Mouse (Mus musculus) skeletal muscle tissue, adult 2 months (tissue): ENCODE data around the gene Kcnrg.
A peak's percentile ranks its signal among the peaks of the same experiment; 100 is the strongest.
"Not testable (repeated sequence)": the region's sequence is repeated elsewhere in the genome, so short reads cannot be mapped to it uniquely, and the experiment has no call there.

Experiments
- DNase-seq: peaks from one replicate; pipeline ENCODE4 v3.0.0-alpha.2; 2012; ENCODE audit warnings: low read depth, low spot score

The Kcnrg gene

DNA sequence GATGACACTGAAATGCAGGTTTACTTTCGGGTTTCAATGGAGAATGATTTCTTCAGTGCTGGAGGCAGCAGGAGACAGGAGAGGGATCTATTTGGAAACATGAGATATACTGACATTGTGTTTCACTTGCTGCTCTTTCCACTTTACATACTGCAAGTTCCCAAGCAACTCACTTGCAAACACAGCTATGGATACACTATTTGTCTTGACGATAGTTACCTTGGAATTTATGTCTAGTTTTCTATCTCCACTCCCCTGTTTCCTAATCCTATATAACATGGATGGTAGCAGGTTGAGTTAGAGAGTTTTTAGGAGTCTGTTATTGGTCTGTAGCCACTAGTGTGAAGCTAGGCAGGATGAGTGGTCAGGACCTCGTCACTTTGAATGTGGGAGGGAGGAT, at the start of gene Kcnrg:
Gene Kcnrg (plus strand): TSS at position 301 of the 400 bp plus-strand sequence.
- DNase-seq = no peak

DNA sequence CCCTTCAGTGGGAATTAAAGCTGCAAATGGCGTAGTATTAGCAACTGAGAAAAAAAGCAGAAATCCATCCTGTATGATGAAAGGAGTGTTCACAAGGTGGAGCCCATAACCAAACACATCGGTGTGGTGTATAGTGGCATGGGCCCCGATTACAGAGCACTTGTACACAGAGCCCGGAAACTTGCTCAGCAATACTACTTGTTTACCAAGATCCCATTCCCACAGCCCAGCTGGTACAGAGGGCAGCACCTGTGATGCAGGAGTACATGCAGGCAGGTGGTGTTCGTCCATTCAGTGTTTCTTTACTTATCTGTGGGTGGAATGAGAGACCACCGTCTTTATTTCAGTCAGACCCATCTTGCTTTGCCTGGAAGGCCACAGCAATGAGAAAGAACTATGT, 48.4 kb upstream of the Kcnrg start:
- DNase-seq = no peak

DNA sequence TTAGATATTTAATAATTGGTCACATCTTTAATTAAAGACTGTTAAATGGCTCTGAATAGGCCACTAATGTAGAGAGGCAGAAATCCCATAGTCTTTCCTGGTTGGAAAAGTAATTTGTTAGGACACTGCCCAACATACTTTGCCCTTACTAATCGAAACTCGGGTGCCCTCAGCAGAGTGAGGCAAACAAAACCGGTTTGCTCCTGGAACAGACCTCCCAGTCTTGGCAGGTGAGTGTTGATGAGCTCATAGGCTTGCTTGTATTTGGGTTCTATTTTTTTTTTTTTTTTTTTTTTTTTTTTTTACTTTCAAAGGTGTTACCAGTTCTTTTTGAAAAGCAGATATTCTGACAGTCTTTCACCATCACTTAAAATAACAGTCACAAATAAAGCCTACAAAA, 47.4 kb upstream of the Kcnrg start:
- DNase-seq = no peak

DNA sequence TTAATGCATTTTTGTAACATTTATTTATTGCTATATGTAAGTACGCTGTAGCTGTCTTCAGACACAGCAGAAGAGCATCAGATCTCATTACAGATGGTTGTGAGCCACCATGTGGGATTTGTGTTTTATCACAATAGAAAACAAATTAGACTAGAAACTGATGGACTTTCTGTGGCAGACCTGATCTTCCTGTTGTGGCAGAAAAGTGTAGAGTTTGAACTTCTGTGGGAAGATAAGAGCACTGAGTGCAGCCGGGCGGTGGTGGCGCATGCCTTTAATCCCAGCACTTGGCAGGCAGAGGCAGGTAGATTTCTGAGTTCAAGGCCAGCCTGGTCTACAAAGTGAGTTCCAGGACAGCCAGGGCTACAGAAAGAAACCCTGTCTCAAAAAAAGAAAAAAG, 41.0 kb upstream of the Kcnrg start:
- DNase-seq = not testable (repeated sequence)

DNA sequence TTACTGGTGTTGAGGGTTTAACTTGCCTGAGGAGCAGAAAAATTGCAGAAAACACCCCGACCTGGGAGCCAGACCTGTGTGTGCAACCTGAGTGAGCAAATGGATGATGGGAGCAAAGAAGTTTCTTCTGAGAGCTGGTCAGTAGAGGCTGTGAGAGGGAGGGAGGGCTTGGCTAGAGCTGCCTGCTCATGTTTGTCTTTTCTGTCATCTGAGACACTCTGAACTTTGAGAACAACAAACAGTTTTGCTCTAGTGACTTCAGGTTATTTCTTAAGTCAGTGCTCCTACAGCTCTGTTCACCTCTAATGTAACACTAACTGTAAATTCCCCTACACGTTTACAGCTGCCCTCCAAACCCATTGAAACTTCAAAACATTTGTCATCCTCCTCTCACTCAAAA, 37.9 kb upstream of the Kcnrg start:
- no peak for DNase-seq

DNA sequence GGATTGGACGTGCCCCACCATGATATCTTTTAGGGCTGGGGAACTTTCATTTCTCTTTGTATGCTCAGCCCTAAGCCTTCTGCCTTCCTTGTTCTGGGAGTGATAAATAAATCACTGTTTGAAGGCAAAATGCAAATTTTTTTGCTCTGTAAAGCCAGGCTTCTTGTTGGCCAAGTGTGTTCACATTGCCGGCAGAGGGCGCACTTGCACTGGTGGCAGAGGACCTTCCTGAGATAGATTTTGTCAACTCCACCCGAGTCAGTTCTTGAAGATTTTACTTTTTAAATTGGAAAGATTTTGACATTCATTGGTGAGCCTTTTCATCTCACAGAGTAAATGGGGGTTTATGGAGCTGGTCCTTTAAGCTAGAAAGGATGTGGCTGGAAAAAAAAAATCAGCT, 35.9 kb upstream of the Kcnrg start:
- DNase-seq = peak; percentile 77

DNA sequence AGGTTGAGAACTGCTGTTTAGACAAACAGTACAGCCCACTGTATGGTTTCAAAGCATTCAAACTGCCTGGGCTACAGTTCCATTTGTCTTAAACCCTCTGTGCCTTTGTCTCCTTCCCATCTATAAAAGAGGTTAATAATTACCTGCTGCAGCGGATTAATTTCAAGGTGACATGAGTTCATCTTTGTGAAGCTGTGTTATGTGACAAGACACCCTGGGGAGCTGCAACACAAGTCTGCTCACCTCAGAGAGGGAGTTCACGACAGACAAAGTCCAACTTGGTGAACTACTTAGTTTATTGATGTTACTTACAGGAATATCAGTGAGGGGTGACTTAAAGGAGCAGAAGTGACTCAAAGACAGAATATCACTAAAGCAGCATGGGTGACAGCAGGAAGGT, 35.1 kb upstream of the Kcnrg start:
- DNase-seq = no peak

DNA sequence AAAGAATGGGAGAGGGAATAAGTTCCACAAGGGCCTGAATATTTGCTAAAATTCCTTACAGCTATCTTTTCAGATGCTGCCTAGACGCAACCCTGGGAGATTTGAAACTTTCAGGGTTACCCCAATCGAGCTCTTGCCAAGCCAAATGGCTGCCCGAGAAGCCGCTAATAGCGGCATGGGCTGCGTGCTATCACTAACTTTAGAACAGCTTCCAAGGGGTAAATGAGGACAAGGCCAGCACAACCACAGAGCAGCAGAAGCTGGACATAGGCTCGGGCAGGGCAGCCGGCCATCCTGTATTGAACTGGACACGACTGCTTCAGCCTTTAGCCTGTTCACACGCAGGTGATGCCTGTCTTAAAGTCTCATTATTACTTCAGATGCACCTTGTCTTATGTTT, 32.2 kb upstream of the Kcnrg start:
- peak; percentile 81 for DNase-seq

DNA sequence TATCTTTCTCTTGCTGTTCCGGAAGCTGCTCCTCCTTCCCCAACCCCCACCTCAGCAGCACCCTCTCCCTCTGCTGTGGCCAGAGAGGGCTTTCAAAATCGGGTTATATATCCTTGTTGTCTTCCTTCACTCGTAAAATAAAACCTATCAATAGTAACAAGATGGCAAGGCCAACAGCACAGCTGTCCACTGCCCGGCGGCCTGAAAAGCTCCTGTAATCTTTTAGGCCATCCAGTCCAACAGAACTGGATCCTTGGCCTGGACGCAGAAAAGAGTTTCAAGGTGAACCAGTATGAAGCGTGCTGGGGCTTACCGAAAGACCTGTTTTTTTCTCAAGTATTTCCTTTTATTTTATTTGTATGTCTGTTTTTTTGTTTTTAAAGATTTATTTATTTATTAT, 31.3 kb upstream of the Kcnrg start:
- peak; percentile 78 for DNase-seq

DNA sequence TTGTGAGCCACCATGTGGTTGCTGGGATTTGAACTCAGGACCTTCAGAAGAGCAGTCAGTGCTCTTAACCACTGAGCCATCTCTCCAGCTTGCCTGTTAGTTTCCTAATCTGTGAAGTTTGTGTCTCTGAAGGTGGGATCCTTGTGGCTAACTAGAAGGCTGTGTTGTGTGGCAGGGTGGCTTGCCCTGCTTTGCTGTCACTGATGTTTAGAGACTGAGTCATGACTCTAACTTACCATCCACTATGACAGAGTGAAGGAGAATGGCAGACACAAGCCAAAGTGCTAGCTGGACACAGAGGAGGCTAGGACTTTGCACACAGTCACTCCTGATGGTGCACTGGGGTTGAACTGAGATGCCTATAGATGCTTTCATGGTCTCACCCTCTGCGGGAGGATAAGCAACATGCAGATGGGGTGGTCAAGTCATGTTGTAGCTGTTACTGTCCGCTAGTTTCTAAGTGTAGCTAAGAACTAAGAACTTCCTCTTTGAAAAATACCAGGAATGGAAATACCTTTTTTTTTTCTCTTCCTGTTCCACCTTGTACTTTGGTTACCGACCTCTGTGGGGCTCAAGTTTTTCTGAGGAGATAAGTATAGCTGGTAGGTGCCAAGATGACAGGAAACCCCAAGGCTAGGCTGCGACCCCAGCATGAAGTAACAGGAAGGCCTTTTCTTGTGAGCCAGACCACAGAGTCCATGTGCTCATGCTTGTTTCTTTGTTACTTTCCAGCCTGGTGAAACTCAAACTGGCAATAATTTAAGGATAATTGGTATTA, 17.8 kb upstream of the Kcnrg start:
- no peak for DNase-seq

DNA sequence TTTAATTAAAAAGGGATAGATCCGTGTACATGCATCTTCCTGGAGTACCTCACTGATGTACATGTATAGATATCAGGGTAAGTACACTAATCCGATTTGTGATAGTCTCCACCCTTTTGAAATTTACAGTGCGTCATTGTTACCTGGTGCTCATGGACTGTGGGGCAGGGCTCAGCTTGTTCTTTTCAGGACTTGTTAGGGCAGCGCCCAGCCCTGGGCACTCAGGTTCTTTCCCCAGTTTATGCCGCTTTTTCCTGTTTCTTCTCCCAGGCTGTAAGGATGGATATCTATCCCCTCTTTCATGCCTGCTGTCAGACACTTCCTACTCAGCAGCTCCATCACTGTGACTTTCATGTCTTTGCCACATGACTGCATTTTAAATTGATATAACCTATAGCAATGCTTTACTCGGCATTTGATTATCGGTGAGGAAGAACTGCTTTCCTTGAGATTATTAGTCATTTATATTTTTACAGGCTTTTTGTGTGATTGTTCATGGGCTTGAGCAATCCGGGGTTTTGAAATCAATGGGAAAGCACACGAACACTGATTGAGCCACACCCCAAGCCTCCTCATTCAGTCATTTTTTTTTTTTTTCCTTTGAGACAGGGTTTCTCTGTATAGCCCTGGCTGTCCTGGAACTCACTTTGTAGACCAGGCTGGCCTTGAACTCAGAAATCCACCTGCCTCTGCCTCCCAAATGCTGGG, 10.4 kb upstream of the Kcnrg start:
- no peak for DNase-seq

DNA sequence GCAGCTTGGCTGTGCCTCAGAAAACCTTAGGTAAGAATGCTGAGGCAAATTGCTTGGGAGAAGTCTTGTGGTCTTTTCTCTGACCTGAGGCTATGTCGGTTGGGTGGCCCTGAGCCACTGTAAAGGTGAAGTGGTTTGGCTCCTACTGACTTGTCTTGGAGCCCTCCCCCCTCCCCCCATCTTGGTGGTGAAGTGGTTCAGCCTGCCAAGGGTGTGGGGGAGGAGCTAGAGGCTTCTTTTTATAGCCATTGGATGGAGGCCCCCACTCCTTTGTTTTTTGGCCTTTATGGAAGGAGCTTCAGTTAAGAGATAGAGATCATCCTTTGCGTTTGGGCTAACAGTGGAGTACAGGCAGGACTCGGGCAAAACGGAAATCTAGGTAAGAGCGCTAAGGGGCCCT, 9.3 kb upstream of the Kcnrg start, which contains the start of gene Trim13:
Gene Trim13 (plus strand): TSS at position 280 of the 400 bp plus-strand sequence.
- no peak for DNase-seq

DNA sequence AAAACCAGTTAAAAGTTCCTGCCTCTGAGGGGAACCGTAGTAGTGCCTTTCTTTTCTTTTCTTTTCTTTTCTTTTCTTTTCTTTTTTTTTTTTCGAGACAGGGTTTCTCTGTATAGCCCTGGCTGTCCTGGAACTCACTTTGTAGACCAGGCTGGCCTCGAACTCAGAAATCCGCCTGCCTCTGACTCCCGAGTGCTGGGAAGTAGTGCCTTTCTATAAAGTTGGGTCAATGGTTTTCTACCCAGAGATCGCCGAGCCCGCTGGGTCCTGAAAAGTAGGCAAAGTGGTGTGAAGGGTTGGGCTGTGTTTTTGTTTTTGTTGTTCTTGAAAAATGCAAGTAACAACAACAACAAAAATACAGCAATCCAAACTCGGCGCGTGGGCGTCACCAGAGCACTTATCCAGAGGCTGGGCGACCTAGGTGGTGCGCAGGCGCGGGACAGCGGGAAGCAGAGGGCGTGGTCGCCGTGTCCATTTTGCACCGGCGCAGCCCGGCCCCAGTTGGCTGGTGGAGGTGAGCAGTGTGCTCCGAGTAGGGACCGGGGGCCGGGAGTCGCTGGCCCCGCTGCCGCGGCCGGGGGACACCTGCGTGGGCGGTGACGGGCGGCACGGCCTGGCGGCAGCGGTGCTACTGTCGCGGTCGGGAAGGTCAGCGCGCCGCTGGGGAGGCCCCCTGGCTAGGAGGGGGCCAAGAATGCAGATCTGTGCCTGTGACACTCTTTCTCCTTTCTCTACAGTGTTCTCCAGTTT, 8.0 kb upstream of the Kcnrg start:
- DNase-seq = peak; percentile 83

DNA sequence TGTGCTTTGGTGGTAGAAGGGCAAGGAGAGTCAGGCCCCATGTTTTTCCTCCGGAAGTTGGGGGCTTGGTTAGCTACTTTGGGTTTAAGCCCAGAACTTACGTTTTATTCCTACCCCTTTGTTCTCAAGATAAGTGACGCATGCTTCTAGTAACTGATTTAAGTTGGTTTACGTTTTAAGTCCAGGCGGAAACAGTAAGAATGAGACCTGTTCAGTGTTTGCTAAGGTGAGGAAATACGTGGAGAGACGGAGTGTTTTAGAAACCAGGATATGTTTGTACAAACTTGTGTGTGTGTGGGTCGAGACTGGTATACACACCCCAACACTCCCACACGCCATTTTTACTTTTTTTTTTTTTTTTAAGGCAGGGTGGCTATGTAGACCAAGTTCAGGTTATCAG, 5.9 kb upstream of the Kcnrg start:
- DNase-seq = no peak

DNA sequence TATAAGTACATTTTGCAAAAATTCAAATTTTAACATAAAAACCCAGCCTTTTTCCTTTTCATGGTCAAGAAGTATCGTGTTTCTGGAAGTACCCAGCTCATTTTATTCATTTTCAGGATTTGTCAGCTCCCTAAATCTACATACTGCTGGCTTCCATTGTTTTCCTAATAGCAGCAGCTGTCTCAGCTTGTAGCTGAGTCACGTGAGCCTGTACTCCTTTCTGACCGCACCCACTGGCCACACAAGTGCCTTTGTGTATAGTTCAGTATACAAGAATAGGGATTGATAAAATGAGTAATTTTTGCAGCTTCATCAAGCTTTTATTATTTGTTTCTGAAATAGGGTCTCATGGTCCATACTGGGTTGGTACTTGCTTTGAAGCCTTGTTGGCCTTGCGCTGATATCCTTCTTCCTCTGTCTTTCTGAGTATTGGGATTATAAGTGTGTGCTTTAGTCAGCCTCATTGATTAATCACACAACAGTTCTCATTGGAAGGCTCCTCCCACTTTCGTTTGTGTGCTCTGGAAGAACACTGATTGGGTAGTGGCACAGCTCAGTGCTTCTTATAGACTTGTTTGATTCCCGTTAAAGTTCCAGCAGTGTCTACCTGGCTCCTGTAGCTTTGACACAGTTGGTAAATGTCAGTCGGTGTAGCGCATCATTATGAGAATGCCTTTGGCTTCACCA, 4.0 kb upstream of the Kcnrg start:
- DNase-seq = no peak

DNA sequence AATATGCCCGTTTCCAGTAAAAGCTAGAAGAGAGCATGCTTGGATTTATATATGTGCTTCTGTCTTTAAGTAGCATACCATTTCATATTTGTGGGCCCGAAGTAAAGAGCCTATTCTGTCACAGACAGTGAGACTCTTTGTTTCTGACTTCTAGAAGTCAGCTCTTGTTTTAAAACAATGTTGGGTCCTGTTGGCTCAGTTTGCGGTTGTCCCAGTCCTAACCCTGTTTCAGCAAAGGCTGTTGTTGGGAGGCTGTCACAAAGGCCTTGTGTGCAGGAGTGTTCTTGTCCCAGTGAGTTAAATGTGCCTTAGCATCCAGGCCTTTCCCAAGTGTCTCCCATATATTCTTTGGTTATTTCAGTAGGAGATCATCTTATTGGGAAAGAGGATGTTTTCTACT, 3.2 kb upstream of the Kcnrg start:
- no peak for DNase-seq

DNA sequence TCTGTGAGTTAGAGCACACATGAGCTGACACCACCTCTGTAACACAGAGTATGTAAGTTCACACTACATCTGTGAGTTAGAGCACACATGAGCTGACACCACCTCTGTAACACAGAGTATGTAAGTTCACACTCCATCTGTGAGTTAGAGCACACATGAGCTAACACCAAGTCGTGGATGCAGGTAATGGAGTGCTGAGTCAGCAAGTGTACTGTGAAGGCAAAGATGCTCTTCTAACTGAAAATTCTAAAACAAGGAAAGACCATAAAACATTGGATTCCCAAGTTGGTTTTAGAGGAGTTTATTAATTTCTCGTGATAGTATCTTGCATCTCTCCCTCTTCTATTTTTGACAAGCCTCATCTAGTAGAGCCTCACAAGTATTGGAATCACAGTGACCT, 1.2 kb upstream of the Kcnrg start:
- DNase-seq = not testable (repeated sequence)

DNA sequence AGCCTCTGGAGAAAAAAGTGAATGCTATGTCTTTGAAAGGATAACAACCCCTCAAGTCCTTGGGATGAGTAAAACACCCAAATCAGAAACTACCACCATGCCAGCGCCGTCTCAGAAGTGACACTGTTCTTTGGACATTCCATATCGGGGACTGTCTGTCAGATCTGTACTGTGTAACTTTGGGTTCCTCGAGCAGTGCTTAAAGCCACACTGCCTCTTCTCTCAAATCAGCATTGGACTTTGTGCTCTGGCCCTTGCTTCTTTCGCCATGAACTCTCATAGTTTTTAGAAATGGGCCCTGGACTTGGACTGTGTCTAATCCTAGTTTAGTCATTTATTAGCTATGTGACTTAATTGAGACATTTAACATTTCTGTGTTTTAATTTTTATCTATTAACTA, 4.5 kb downstream of the Kcnrg start:
- DNase-seq = no peak

DNA sequence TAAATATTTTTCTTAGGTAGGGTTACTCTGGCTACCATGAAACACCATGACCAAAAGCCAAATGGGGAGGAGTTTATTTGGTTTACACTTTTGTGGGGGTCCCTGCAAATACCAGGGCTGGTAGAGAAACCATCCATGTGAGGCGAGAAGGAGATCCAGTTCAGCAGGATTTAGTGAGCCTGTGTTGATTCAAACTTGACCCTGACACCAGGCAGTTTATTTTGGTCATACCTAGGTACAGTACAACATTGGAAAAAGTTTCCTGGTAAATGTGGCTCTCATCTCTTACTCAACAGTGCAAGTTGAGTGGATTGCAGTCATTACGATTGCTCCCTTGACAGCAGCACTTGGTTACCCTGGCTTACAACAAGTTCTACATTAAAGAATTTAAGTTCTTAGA, 6.1 kb downstream of the Kcnrg start:
- DNase-seq = no peak

DNA sequence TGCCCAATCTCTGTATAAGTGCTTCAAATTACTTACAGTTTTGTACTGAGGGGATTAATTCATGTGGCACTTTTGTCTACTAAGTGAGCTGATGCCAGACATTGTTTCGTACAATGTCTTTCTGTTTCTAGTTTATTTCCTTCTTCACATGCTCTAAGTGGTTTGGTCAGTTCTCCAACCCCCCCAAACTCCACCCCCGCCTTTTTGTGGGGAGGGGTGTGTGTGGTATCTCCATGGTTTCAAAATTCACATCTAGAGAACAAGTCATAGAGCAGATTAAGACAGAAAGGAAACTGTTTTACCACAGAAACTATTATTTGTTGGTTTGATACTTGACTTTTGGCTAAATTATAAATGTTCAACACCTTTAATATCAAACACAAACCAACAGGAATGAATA, 13.1 kb downstream of the Kcnrg start:
- DNase-seq = no peak

DNA sequence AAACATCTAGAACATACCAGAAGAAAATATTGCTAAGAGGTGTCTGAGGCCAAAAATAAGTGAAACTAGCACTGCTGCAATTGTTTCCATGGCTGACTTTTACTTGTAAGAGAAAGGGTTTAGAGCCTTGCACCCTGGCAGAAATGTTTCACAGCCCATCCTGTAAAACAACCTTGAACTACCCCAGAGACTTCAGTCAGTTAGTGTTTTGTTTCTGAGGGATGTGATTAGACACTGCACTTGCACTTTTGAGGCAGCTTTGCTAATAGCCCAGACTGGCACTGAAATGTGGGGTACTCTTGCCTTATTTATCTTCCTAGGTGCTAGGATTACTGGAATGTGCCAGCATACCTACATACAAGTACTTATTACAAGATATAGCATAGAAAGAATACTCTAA, 28.7 kb downstream of the Kcnrg start:
- no peak for DNase-seq

DNA sequence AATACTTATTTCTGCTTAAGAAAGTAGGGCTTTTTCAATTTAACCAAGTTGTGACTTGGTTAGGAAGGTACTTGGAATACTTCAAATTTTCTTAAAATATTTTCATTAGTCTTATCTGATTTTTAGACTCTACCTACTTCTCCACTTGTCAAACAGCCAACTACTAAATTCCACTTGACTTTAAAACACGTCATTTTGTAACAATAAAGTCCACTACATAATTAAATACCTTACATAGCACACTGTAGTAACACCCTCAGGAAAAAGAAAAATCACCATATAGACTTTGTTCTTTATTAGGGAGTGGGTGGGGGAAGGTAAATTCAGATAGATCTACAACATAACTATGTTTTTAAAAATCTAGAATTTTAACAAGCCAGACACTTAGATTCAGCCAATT, 35.4 kb downstream of the Kcnrg start:
- no peak for DNase-seq
